Mouse (Mus musculus): ENCODE measurements around the gene Adra2c.

Gene Adra2c

GRCm38 (mm10) chr5:35311738-35312250, 33.7 kb downstream of the Adra2c start:
- DNase-seq, result no peak

- DNase-seq, result no peak
These were observed 35.2 kb downstream of the Adra2c start for GRCm38 (mm10) chr5:35313231-35313821.

- DNase-seq, result no peak
These were observed 35.9 kb downstream of the Adra2c start for GRCm38 (mm10) chr5:35313826-35314586.

GRCm38 (mm10) chr5:35314629-35315028, 36.5 kb downstream of the Adra2c start:
- DNase-seq, result no peak

- no peak for DNase-seq
These were observed 37.1 kb downstream of the Adra2c start for GRCm38 (mm10) chr5:35315204-35315603.

GRCm38 (mm10) chr5:35320650-35321049, 42.5 kb downstream of the Adra2c start:
- DNase-seq, result peak; percentile 84

- DNase-seq, result no peak
These were observed 52.7 kb downstream of the Adra2c start for GRCm38 (mm10) chr5:35330822-35331221.
